Mouse (Mus musculus) bone marrow macrophage, adult 2 months (primary cell): ENCODE measurements around the gene Naga. TPM values are rescaled to one million over a fixed set of nuclear protein-coding genes. Genes with fewer than 3 reads are reported as not detected.

Experiments used
- H3K27ac ChIP-seq: 2 replicates; pipeline ENCODE4 v1.5.1; 2012; ENCODE audit warnings: low read depth, low read length; ENCODE audit not compliant: insufficient read depth
- H3K4me1 ChIP-seq: 2 replicates; pipeline ENCODE4 v1.6.1; 2012; ENCODE audit warnings: low read length; ENCODE audit not compliant: control insufficient read depth, insufficient read depth
- H3K4me3 ChIP-seq: 2 replicates; pipeline ENCODE4 v1.5.1; 2012; ENCODE audit warnings: mild to moderate bottlenecking, low read length, moderate library complexity; ENCODE audit not compliant: insufficient read depth
- CTCF ChIP-seq: IDR thresholded peaks from 2 replicates; pipeline ENCODE4 v1.5.1; 2012; ENCODE audit warnings: low read depth, mild to moderate bottlenecking, low read length, moderate library complexity
- POLR2A ChIP-seq: IDR thresholded peaks from 2 replicates; pipeline ENCODE4 v1.6.1; 2012; ENCODE audit warnings: mild to moderate bottlenecking, low read depth, low read length, borderline replicate concordance
- polyA plus RNA-seq: library from polyadenylated mRNA; stranded (reverse); fragments of >200 nt; gene quantifications from 2 replicates; pipeline ENCODE4 v1.2.4, GENCODE M21; 2012; ENCODE audit not compliant: missing spikeins, insufficient read depth, insufficient read length

The Naga gene
- polyA plus RNA-seq, 1 experiment = 168 TPM

DNA sequence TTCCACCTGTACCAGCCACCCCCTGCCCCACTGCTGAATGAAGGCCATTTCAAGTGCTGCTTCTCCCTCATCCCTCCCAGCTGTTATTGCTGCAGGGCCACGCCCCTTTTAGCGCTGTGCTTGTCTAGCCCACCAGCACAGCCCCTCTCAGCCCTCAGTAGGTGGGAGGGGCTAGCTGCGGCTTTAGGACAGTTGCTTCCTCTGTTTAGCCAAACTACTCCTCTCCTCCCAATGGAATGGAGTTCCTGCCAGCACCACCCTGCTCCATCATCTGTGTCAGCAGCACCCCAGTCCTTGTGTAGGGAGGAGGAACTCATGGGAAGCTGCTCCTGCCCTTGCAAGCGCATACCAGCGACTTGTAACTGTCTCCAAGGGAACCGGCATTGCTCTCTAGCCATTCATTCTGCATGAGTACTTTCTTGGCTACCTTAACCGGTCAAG lies 45.4 kb downstream of the Naga start:
- Histone ChIP-seq H3K27ac (no peak overlapping the region), H3K4me3 (no peak overlapping the region), H3K4me1 (no peaks in the 10 kb centered on the region)
- TF ChIP-seq POLR2A (no peak), CTCF (no peak)

DNA sequence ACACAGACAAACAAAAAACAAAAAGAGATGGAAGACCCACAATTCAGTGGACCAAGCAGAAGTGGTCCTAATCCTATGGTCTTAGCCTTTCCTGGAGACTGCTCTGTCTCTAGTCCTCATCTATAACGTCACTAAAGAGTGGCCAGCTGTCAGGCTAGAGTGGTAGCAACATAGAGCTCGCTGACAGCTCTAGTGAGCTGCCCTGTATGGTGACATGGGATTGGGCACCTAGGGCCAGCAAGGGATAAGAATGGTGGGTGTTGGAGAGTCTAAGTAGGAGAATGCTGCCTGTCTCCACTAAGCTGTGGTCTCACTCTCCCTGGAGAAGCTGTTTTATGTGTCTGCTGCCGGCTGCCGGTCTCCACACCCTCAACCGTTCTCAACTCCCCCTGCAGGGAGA lies 45.9 kb downstream of the Naga start:
- TF ChIP-seq CTCF (no peak), POLR2A (no peak)
- no peaks in the 10 kb centered on the region for H3K4me1 ChIP-seq

DNA sequence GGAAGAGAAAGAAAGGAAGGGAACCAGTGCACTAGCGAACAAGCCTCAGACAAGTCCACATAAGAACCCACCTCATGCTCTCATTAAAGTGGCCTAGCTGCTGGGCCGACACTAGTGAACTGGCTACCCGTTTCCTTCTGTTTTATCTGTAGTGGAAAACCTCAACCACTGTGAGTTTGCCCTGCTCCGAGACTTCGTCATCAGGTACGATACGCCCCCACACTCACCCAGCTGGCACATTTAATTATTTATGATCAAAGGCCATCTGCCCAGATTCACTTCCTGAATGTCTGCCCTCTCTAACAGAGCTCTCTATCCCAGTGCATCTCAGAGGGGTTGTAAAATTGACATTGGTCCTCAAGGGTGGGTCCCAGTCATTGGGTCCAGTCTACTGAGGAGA lies 48.5 kb downstream of the Naga start:
- H3K4me1 ChIP-seq = no peaks in the 10 kb centered on the region
- no peak for TF ChIP-seq POLR2A
- no peak for TF ChIP-seq CTCF
- no peak overlapping the region for H3K4me3 ChIP-seq
- H3K27ac ChIP-seq = no peak overlapping the region

More for the DNA sequence above, 45.9 kb downstream of the Naga start:
- Histone ChIP-seq H3K27ac (no peak overlapping the region), H3K4me3 (no peak overlapping the region)

DNA sequence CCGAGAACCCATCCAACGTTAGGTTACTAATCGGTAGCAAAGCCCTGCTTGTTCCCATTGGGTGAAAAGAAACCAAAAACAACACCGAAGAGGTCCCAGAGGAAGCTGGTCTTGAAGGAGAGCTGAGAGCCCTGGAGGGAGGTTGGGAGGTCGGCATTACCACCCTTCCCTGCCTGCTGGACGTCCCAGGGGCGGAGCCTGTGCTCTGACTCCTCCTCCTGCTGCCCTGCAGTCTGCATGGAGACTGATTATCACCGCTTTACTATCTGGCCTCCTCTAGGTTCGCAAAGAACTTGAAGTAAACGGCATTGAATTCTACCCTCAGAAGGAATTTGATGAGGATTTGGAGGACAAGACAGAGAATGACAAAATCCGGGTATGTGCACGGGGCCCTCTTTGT lies 52.6 kb downstream of the Naga start:
- no peak overlapping the region for H3K27ac ChIP-seq
- TF ChIP-seq POLR2A (no peak), CTCF (no peak)
- no peak overlapping the region for H3K4me3 ChIP-seq
- no peaks in the 10 kb centered on the region for H3K4me1 ChIP-seq

DNA sequence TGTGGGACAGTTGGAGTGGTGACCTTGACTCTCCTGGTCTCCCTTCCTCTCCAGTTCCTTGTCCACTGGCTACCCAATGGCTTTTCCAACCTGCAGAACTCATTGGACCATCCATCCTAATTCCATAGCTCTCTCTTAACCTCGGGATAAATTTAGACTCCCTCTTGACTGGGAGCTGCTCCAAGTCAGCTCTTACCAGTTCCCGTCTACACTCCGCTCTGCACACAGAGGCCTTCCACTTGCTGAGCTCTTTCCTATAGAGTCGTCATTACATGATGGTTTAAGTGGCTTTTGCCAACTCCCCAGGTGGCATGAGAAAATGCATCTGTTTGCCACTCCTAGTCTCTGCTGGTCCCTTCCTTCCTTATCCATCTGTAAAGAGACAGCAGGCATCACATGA lies 58.1 kb downstream of the Naga start:
- Histone ChIP-seq H3K4me3 (no peak overlapping the region), H3K4me1 (no peaks in the 10 kb centered on the region), H3K27ac (no peak overlapping the region)
- TF ChIP-seq POLR2A = no peak
- TF ChIP-seq CTCF = no peak

Other genes starting within 250 kb of the Naga start
- gene Ccdc134, start 211.0 kb downstream of the Naga start, polyA plus RNA-seq = 13.6 and 14.7 TPM in 2 replicates
- gene Srebf2, start 191.7 kb downstream of the Naga start, polyA plus RNA-seq = 53.3 and 63.9 TPM in 2 replicates
- gene Shisa8, start 126.1 kb downstream of the Naga start, polyA plus RNA-seq = not detected in 2 replicates
- gene Tnfrsf13c, start 114.6 kb downstream of the Naga start, polyA plus RNA-seq = not detected in 2 replicates
- gene Cenpm, start 94.2 kb downstream of the Naga start, polyA plus RNA-seq = 10.2 and 10.7 TPM in 2 replicates
- not detected in 2 replicates for gene 1500009C09Rik, start 86.5 kb downstream of the Naga start, polyA plus RNA-seq
- not detected in 2 replicates for gene Sept3, start 64.0 kb downstream of the Naga start, polyA plus RNA-seq
- not detected in 2 replicates for gene Wbp2nl, start 40.0 kb downstream of the Naga start, polyA plus RNA-seq
- gene Pheta2, start within 50 bp of the Naga start, polyA plus RNA-seq = 2.5 and 5.3 TPM in 2 replicates
- 206 and 221 TPM in 2 replicates for gene Smdt1, start within 50 bp of the Naga start, polyA plus RNA-seq
- 315 and 361 TPM in 2 replicates for gene Ndufa6, start 15.4 kb upstream of the Naga start, polyA plus RNA-seq
- gene Cyp2d22, start 41.3 kb upstream of the Naga start, polyA plus RNA-seq = 0.39 and 0.78 TPM in 2 replicates
- not detected in 2 replicates for gene Cyp2d11, start 55.1 kb upstream of the Naga start, polyA plus RNA-seq
- not detected in 2 replicates for gene Cyp2d10, start 68.3 kb upstream of the Naga start, polyA plus RNA-seq
- not detected in 2 replicates for gene Cyp2d9, start 94.5 kb upstream of the Naga start, polyA plus RNA-seq
- not detected in 2 replicates for gene Cyp2d12, start 216.1 kb upstream of the Naga start, polyA plus RNA-seq